8 mouse cellular contexts compared by ENCODE assay signal in genomic region chr17:49172052-49172799, GRCm38 (mm10).
DNase-seq lines count a peak whose midpoint lies in the region; ATAC-seq and TF ChIP-seq lines count a peak whose summit lies in the region.

No protein-coding gene starts in this region.

- H3K4me2 ChIP-seq in heart, embryonic 16.5 days (ENCODE audit: low read depth, low read length) = peak overlapping the region; percentile 68
- peak overlapping the region; percentile 57 for H3K4me2 ChIP-seq in liver, postnatal 0 days (ENCODE audit: low read depth, low read length)

- no peak for TF ChIP-seq EP300 in liver, postnatal 0 days (IDR thresholded peaks at IDR 0.05; ENCODE audit: low read depth)

- peak; percentile 2; the same call in 1 of the 2 replicates for ATAC-seq in common myeloid progenitor, adult 5-6 weeks (replicated peaks; ENCODE audit: low read depth, poor library complexity, severe bottlenecking)
- no peak for ATAC-seq in heart, embryonic 16.5 days (replicated peaks; ENCODE audit: extremely low read depth, insufficient read depth, low FRiP score)
- ATAC-seq in liver, postnatal 0 days = no peak
- ATAC-seq in megakaryocyte progenitor cell, adult 5-6 weeks (replicated peaks; ENCODE audit: poor library complexity) = no peak; the same call in 1 of the 2 replicates

- H3K4me3 ChIP-seq in heart, embryonic 16.5 days (ENCODE audit: low read length) = peak overlapping the region; percentile 45
- peak overlapping the region; percentile 17; the same call in 1 of the 2 replicates for H3K4me3 ChIP-seq in liver, postnatal 0 days (ENCODE audit: low read depth, low read length)

- H3K4me1 ChIP-seq in heart, embryonic 16.5 days (ENCODE audit: control insufficient read depth, insufficient read depth, low read length) = peaks cover 5% of the 10 kb centered on the region; the same call in 1 of the 2 replicates
- peaks cover 6% of the 10 kb centered on the region; the same call in 1 of the 2 replicates for H3K4me1 ChIP-seq in liver, postnatal 0 days (ENCODE audit: insufficient read depth)

- no peak overlapping the region for H3K27ac ChIP-seq in heart, embryonic 16.5 days (ENCODE audit: low read length)
- no peak overlapping the region for H3K27ac ChIP-seq in liver, postnatal 0 days (ENCODE audit: low read depth)

- H3K27me3 ChIP-seq in heart, embryonic 16.5 days (ENCODE audit: control insufficient read depth, insufficient read depth, low read length) = peaks cover 46% of the 10 kb centered on the region
- H3K27me3 ChIP-seq in liver, postnatal 0 days (ENCODE audit: insufficient read depth, low read length) = no peaks in the 10 kb centered on the region

- H3K9me3 ChIP-seq in heart, embryonic 16.5 days (replicated peaks; ENCODE audit: control insufficient read depth, low read length) = no peaks in the 10 kb centered on the region
- H3K9me3 ChIP-seq in liver, postnatal 0 days (ENCODE audit: low read length) = no peaks in the 10 kb centered on the region

- no peak overlapping the region for H3K9ac ChIP-seq in heart, embryonic 16.5 days (ENCODE audit: low read length)
- no peak overlapping the region for H3K9ac ChIP-seq in liver, postnatal 0 days (replicated peaks)

- no peaks in the 10 kb centered on the region for H3K36me3 ChIP-seq in heart, embryonic 16.5 days (ENCODE audit: control insufficient read depth, insufficient read depth)
- no peaks in the 10 kb centered on the region for H3K36me3 ChIP-seq in liver, postnatal 0 days (replicated peaks; ENCODE audit: insufficient read depth, low read length)

- TF ChIP-seq CTCF in liver, postnatal 0 days (IDR thresholded peaks at IDR 0.05; ENCODE audit: low read depth) = no peak

- DNase-seq in layer of hippocampus, postnatal 10 days (ENCODE audit: low spot score in 2 of 2) = peak; percentile 34 to 55
- DNase-seq in layer of hippocampus, adult 9-10 months (ENCODE audit: low spot score) = no peak
- no peak for DNase-seq in liver, postnatal 0 days
- DNase-seq in natural killer cell, adult 2 months (ENCODE audit: low spot score in 2 of 2) = no peak
- DNase-seq in Muller cell, postnatal 12 days (ENCODE audit: inconsistent ontology term) = no peak

- WGBS in heart, embryonic 16.5 days = 8% methylated on average over 15 of the region's 15 CpGs
- WGBS in liver, postnatal 0 days (ENCODE audit: insufficient replicate concordance) = 15% methylated on average over 15 of the region's 15 CpGs

Comparison
In these comparisons a context has a peak if more than half of its experiments do, and no peak if none do; other contexts are left out.
1. DNase-seq: peak in layer of hippocampus, postnatal 10 days (2 of 2); none in layer of hippocampus, adult 9-10 months (single experiment), liver, postnatal 0 days (single experiment), natural killer cell, adult 2 months (0 of 2) and Muller cell, postnatal 12 days (single experiment).